Mouse (Mus musculus): ENCODE data around the gene Sptbn1.

Sptbn1 gene

DNA sequence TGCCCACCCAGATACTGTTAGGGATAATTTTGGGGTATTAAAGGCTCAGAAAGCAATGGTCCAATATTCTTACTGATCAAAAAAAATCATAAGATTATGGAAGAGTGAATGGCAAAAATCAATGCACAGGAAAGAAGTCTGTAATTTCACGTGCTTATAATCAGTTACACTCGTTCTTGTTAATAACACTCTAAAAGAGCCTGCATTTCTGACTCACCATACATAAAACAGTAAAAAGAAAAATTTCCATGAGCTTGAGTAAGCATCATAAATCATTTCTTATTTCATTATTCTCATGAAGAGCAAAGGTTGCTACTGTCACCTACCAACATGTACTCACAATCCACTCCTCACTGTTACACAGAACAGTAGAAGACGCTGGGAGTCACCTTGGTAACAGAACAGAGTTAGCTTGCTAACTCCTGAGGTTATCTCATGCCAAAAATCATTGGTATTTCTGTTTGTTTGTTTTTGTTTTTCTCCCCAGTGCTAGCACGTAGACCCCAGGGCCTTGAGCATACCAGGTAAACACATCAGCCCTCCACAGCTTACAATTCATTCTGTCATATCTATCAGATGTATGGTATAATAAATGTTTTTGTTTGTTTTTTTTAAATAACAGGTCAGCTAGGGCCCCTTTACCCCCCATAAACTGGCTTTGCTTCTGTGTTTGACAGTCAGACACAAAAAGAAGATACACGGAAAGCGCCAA, 57.7 kb downstream of the Sptbn1 start:
- no peak for DNase-seq

DNA sequence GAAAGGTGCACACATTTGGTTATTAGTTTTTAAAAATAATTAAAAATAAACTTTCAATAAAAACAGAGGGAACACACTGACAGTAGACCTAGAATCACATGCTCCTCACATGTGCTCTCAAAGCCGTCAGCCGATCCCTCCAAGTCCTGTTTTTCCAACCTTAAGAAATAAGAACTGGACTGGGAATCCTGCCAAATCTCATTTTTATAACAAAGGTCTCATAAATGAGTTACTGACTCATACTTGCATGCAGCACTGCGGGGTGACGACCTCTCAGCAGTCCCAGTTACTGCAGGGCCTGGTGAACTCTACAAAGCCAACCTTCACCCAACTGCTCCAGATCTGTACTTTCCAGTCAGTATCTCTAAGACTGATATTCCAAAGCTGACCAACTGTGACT, 58.5 kb downstream of the Sptbn1 start:
- DNase-seq: no peak

DNA sequence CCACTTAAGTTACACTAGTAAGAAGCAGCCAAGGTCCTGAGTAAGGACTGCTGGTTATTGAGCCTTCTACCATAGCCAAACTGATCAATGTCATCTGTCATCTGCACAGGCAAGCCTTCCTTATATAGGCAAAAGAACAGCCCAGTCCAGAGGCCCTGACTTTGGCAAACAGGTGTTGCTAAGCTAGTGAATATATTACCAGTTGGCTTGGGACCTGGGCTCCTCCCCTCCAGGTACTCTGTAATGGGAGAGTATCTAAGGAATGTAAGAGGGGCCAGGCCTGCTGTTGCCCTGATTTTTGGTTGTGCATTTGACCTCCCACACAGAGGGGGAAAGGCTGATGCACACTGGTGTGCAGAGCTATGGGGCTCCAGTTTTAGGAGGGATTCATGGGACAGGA, 63.6 kb downstream of the Sptbn1 start:
- no peak for DNase-seq

DNA sequence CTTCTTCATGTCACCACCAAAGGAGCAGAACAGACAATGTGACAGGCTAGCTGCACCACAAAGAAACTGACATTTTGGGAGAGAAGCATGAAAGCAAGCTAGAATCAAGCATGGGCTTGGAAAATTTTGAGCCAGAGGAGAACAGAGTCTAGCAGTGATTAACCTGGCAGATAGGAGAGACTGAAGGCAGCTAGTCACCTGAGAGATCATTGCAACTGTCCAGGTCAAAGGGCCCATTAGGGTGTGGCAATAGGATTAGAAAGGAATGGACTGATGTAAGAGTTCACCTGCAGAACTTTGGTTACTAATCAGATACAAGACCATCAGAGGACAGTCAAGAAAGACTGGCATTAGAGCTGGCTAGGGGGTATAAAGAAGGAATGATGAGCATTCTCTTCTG, 67.6 kb downstream of the Sptbn1 start:
- DNase-seq: no peak

DNA sequence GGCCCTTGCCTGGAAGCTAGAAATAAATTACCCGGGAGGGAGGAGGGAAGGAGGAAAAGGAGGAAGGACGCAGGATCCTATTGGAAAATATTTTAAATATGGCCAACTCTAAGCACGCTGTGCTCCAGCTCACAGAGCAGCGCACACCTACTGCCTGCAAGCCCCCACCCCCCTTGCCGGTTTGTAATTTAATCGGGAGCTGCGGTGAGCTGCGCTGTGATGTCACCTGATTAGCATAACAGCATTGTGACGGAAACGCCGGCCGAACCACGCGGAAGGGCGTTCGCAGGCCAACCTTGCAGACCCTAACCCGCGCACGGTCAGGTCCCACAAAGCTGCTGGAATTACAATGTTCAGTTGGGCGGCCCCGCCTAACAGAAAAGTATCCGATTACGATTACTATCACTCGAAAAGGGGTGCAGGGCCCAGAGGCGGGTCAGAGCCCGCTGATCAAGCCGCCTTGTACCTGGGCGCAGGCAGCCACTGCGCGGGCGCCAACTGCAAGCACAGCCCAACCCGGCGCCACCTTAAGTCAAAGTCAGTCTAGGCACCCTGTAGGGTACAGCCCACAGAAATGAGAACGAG, 69.8 kb downstream of the Sptbn1 start:
- peak; percentile 60 to 72 for DNase-seq

DNA sequence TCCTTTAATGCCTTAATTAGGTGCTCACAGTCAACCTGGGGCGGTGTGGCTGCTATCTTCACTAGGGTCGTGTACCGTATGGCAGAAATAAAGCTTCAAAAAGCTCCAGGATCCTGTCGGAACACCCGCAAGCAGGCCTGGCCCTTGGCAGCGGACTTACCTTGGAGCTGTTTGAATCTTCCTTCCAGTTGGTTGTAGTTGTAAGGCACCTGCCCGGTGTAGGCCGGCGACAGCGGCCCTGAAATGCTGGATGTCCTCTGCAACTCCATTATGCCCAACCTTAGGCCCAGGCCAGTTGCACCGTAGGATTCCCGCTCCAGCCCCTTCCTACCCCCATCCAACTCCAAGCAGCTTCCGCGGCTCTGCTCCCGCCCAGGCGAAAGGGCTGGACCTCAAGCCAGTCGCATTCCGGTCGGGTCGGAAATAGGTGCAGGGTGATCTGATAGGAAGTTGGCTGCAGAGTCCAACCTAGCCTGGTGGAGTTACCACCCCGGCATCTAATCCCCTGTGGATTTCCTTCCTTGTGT, 70.3 kb downstream of the Sptbn1 start:
- DNase-seq: peak; percentile 57 to 68

DNA sequence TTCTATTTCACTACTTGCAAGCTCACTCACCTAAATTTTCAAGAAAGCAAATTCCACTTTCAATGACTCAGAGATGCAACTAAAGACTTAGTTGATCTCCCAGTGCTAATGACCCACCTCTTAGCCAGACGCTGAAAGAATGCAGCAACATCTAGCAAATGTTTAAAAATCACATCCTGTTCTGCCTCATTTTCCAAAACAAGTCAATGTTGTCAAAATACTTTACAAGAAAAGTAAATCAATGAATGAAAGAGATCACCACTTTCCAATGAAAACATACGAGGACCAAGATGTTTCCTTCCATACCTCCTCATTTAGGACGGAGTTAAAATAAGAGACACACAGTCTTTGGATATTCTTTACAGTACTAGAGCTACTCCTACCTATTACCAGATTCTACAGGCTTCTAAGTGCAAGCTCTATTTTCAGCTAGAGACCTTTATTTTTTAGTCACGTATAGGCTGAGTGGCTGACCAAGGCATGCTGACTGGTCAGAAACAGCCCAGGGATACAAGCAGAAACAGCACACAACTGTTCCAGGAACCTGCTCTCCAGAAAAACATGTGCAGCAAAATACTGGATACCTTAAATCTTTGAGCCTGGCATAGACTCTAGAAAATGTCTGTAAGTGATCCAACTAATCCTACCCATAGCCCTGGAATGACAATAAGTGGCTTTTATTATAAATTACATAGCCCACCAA, 71.5 kb downstream of the Sptbn1 start:
- DNase-seq: no peak

DNA sequence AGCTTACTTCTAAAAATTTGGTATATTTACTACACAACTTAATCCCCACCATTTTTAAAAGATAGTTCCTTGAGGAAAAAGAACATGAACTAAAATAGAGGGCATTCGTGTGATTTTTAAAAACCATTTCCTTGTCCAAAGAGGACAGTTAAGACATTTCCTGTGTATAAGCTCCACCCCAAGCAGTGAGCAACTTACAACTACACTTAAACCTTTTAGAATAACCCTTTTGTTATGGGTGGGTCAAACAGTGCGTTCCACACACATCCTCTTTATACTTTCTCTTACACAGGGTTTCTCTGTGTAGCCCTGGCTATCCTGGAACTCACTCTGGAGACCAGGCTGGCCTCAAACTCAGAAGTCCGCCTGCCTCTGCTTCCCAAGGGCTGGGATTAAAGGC, 72.2 kb downstream of the Sptbn1 start:
- no peak for DNase-seq

DNA sequence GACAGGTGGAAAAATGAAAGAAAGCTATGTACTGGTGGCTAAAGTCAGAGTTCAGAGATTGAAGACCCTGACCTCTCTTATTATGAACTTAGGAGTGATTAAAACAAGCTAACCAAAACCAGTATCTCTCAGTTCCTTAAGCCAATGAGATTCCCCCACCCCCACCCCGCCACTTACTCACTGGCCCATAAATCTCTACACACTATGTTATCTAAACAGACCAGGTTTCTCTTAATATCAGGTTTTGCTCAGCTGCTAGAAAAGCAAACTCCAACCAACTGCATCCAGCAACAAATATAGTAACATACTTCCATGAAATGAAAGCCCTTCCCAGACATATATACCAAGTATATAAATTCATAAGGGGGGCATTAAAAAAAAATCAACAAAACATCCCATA, 73.2 kb downstream of the Sptbn1 start:
- no peak for DNase-seq

DNA sequence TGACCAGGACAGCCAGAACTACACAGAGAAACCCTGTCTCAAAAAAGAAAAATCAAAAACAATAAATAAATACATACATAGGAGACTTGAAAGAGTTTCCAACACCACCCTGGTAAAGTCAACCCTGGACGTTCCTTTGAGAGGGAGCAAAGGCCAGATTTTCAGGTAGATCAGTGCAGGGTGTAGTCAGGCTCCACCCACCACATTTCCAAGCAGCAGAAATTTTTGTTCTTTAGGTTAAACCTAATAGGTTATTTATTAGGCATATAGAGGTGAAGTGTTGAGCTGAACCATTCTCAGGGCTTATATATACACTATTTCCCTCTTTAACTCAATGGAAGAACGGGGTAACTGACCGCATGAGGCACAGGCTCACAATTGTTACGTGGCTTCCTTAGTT, 77.0 kb downstream of the Sptbn1 start:
- DNase-seq: no peak

DNA sequence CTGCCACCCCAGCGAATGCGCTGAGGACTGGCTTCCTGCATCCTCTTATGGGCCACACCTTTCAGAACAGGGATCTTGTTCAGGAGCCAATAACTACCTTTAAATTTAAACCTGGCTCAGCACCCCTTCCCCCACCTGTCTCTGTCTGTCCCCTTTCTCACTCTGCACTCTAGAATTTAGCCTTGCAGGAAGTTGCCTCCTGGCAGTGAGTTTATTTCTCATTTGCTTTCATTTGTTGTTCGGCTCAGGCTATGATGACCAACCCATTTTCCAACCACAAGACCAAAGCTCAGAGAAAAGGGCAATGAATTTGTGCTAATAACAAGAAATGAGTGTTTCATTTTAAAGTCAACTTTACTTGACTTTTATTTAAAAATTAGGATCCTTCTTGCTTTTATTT, 77.9 kb downstream of the Sptbn1 start:
- DNase-seq: no peak

DNA sequence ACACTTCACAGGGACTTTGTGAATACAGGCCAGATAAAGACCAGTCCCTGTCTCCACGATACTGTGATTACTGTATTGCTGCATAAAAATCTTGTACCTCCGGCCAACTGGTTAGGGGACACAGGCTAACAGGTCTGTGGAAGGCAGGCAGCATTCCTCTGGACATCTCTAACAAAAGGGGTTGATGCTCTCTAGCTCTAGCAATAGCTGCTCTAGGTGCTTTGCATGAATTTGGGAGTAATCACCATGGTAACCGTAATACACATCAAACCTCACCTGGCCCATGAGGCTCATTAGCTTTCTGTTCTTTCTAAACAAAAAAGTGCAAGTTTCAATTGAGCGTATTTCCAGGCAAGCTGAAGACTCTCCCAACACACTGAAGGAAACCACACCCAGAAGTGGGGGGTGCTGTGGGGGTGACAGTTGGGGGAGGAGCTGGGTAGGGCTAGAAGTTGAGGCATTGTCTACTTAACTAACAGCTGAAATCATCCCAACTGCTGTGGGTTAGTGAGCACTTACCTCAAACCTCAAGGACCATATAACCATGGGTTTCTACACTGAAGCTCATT, 81.0 kb downstream of the Sptbn1 start:
- DNase-seq: no peak

DNA sequence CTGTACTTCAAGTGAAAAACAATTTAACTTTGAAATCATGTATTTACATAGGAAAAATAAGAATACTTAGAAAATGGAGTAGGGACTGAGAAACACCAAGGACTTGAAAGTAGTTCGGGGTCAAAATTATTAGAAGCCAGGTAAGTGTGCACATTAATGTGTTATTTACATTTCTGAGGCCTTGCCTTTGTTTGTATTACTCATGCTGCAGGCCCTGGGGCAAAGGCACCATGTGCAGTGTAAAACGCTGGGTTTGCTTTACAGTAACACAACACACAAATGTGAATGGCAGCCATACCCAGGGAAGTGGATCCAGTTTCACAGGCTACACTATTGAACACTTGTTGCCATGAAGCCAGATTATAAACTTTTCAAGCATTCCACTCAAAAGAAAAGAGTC, 83.4 kb downstream of the Sptbn1 start:
- no peak for DNase-seq

DNA sequence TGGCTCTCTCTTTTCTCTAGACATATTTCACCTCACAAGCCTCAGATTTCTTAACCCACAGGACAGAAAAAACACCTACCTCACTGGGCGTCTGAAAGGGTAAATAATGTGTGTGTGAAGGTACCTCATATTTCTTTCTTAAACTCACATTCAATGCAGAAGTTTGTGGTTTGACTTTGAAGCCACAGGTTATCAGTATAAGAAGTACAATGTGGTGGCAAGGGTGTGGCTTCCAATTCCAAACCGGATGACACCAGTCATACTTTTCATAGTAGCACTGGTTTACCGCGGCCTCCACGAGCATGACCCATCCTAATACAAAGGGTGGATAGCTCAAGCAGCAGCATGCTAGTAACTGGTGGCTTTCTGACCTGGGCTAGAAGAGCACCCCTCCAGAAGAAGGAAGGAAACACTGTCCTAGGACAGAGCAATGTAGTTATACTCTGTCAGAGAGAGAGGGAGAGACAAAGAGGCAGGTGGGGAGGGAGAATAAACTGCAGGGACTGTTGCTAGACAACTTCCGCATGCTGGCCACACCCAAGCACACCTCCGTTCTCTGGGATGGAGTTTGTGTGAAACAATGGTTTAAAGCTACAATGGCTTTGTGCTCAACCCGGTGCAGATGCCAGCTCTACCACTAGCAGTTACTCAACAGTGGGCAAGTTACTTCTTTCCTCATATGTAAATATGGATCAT, 85.1 kb downstream of the Sptbn1 start:
- no peak for DNase-seq

DNA sequence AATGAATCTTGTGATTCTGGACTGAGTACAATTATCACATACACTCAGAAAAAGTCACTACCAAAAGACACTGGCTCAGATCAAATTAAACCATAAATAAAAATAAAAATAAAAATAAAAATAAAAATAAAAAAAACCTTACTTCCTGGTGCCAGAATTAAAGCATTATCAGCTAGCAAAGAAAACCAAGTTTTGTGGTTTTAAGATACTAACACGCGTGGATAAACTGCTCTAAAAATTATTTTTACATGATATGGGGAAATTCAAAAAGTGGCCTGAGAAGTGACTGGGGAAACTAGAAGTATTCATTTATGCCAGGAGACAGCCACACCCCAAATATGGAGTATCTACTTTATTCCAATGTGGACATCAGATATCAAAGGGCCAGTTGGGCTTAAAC, 89.8 kb downstream of the Sptbn1 start:
- DNase-seq: no peak

DNA sequence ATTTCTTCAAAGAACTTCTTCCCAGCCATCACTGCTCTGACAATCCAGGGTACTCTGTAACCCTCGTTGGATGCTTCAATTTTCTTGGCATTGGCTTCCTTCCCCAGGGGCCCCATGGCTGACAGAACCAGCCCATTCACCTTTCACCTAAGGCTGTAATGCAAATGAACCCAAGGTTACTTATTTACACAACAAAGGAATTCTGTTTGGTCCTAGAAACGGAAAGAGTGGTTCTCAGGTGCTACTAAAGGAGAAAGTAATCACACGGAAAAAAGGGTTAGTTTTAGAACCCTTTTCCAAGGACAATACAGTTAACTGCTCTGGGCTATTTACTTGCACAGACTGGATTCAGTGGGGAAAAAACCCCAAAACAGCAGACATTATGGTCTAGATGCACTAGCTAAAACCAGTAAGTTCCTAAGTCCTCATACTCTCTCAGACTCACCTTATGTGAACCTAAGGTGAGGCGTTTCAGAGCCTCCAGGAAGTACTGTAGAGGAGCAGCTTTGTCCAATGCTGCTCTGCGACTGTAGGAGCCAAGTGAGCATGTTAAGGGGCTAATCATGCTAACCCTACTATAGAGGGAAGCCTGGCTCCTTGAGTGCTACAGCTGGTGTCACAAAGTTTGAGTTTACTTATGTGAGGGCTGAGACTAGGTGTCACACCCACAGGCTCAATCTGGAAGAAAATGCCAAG, 90.7 kb downstream of the Sptbn1 start:
- peak in 1 of 2 experiments; percentile 34 for DNase-seq

DNA sequence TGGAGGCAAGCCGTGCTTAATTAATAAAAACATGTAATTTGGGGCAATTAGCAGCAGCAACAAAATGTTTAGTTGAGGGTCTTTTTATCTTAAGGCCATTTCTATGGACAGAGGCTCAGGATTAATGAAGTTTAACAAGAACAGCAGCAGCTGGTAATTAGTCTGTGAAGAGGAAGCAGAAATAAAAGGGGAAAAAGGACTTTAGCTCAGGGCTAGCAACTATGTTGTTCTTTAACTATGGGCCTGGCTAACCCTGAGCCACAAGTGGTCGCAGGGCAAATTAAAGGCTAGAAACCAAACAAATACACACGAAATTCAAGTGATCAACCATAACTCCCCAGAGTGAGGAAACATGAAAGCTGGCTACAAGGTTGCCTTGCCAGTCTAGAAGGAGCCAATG, 91.9 kb downstream of the Sptbn1 start:
- no peak for DNase-seq

DNA sequence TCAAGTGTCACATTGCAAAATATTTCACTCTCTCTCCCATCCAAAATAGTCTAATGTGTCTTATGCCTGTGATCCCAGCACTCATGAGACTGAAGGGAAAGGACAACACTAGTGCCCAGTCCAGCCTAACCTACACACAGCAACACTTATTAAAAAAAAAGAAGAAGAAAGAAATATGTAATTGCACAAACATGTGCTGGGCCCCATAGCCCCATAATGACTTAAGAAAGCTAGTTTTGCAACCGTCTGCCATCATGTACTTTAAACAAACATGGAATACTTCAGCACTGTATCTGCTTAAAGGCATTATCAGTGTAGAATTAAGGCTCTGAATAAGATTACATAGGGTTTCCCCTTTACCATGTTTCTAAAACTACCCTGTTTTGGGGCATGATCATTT, 92.4 kb downstream of the Sptbn1 start:
- no peak for DNase-seq

DNA sequence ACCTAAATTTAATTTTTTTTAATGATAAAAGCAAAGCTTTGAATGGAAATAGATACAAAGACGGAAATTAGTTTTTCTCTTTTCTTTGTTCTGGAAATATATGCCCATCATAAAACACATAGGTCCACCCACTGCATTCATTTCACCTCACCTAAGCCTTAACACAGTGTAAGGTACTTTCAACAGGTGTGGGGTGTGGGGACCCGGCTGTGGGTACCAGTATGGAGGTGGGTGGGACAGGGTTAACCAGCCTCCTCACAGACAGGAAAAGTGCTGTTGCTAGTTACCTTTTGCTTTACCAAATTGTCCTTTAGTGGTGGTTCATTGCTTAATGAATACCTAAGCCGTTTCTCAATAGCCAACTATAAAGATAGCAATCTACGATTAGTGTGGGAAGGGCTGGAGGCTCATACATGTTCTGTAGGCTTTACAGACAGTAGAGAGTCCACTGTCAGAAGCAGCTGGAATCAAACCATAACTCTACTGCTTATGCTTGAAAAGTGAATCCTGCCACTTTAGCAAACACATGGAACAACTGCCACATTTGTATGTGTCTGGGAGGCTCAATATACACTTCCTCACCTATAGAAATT, 96.3 kb downstream of the Sptbn1 start:
- DNase-seq: no peak

DNA sequence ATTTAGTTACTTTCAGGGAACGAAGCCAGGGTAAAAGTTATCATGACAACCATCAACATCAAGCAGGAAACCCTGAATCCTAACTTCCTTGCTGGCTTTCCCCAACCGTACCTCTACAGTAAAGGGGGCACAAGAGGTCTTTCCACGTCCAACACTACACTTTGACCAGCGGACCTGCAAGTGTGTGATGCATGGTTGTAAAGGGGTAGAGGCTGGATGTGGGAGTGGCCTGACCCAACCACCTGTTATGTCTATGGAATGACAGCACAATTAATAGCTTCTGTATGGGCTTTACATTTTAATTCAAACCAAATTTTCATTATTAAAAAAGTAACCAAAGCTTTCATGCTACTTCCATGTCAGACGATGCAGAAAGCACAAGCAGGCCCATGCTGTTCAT, 96.8 kb downstream of the Sptbn1 start:
- no peak for DNase-seq

DNA sequence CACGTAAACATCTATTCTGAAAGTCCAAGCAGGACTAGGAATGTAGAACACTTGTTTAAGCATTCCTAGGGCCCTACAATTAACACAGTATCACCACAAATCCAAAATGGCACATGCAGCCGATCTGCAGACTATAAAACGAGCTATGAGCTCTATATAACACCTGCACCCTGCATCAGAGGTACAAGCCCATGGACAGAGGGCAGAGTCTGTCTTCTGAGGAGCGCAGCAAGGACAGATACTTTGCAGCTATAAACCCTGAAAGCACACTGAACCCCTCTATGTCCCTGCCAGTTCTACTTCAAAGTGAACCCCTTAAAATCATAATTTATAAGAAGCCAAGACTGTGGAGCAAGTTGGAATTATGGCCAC, 101.4 kb downstream of the Sptbn1 start:
- no peak for DNase-seq

DNA sequence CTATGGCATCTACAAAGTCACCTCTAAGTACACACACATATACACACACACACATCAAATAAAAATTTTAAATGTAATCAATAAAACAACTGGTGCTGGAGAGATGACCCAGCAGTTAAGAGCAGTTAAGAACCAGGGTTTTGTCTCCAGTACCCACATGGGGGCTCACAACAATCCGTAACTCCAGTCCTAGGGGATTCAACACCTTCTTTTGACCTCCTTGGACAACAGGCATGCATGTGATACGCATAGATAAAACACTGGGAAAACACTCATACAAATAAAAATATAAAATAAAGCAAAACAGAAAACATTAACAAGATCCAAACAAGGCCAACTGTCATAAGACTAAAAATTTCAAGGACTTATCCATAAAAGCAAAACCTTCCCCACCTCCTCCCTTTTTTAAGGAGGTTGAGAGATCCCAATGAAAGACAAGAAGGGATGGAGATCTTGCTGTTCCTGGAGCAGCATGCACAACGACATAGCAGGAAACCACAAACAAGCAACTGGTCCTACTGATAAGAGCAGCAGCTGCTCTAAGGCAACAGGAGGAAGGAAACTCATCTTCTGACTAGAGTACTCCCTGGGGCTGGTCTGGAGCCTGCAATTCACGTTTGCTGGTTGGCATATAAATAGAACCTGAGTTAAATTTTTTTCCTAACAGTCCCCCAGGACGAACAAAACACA, 102.0 kb downstream of the Sptbn1 start:
- DNase-seq: no peak
